ENCODE assay signal across 9 mouse cellular contexts in the genomic region with DNA sequence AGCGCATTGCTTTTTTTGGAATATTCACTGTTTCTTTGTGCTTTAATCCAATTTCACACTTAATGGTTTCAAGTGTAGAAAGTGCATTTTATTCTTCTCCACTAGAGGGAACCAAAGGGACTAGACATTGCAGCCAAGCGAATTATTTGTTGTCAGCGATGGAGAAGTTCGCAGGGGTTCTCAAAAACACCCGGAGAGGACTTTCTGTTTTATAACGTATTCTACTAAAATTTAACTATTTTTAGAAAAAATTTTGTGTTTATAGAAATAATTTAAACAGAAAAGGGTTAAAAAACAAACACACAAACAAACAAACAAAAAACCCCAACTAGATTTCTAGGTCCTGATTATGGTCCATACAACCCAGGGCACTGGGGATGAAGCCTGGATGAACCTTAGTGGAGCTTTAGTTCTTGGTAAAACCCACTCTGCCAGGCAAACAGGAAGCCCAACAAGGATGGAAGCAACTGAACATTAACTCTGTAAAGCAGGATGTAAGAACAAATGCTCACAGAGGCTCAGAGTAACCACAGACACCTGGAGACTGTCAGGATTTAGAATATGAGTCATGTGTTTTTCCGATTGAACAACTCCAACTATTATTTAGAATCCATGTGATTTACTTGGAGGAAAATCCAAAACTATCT.
DNase-seq lines count a peak whose midpoint lies in the region; ATAC-seq and TF ChIP-seq lines count a peak whose summit lies in the region.
"Had no signal": no experiment of that assay in that cellular context is flagged by ENCODE, and none has a peak within 500 bp of the region (broad histone marks: within the 10 kb centered on the region; RNA-seq: fewer than 3 reads in every experiment).

No protein-coding gene starts in this region.

- H3K9me3 ChIP-seq in liver, embryonic 14.5 days (ENCODE audit: control insufficient read depth, low read length) = no peaks in the 10 kb centered on the region
- H3K9me3 ChIP-seq in forebrain, embryonic 14.5 days (replicated peaks; ENCODE audit: control insufficient read depth, low read length) = no peaks in the 10 kb centered on the region
- H3K9me3 ChIP-seq: hindbrain, embryonic 15.5 days had no signal

- peaks cover 4% of the 10 kb centered on the region; the same call in 1 of the 2 replicates for H3K4me1 ChIP-seq in cerebellum, adult 2 months (ENCODE audit: control insufficient read depth, insufficient read depth, low read length)
- H3K4me1 ChIP-seq in liver, embryonic 14.5 days (replicated peaks; ENCODE audit: control insufficient read depth in 2 of 2, insufficient read depth in 2 of 2, low read length in 1 of 2) = no peaks in the 10 kb centered on the region
- no peaks in the 10 kb centered on the region; the same call in 1 of the 2 replicates for H3K4me1 ChIP-seq in forebrain, embryonic 14.5 days (ENCODE audit: control insufficient read depth, insufficient read depth, low read length)
- H3K4me1 ChIP-seq: hindbrain, embryonic 15.5 days had no signal

- TF ChIP-seq CTCF in cerebellum, adult 2 months (IDR thresholded peaks at IDR 0.05; ENCODE audit: borderline replicate concordance, insufficient read depth, low read depth, low read length) = peak; percentile 21; the same call in 1 of the 2 replicates
- peak; percentile 55; the same call in 1 of the 2 replicates for TF ChIP-seq CTCF in liver, embryonic 14.5 days (IDR thresholded peaks at IDR 0.05; ENCODE audit: low read depth)

- H3K9ac ChIP-seq in liver, embryonic 14.5 days (replicated peaks) = no peak overlapping the region
- H3K9ac ChIP-seq in forebrain, embryonic 14.5 days (ENCODE audit: low read length) = no peak overlapping the region
- H3K9ac ChIP-seq: hindbrain, embryonic 15.5 days had no signal

- peak overlapping the region; percentile 52 for H3K4me3 ChIP-seq in cerebellum, adult 2 months (replicated peaks; ENCODE audit: insufficient read depth, low read depth, low read length)
- no peak overlapping the region for H3K4me3 ChIP-seq in liver, embryonic 14.5 days (ENCODE audit: insufficient read depth in 1 of 2, low read depth in 2 of 2, low read length in 2 of 2)
- H3K4me3 ChIP-seq in forebrain, embryonic 14.5 days (ENCODE audit: low read depth, low read length) = no peak overlapping the region
- H3K4me3 ChIP-seq: hindbrain, embryonic 15.5 days had no signal

- no peak overlapping the region for H3K27ac ChIP-seq in cerebellum, adult 2 months (ENCODE audit: insufficient read depth, low read length)
- H3K27ac ChIP-seq in liver, embryonic 14.5 days = no peak overlapping the region
- no peak overlapping the region for H3K27ac ChIP-seq in forebrain, embryonic 14.5 days (ENCODE audit: low read depth, low read length)
- H3K27ac ChIP-seq: hindbrain, embryonic 15.5 days had no signal

- no peak for TF ChIP-seq EP300 in liver, embryonic 14.5 days (IDR thresholded peaks at IDR 0.05; ENCODE audit: low read depth)

- no peaks in the 10 kb centered on the region for H3K36me3 ChIP-seq in liver, embryonic 14.5 days (replicated peaks; ENCODE audit: control insufficient read depth, insufficient read depth, low read depth)
- H3K36me3 ChIP-seq in forebrain, embryonic 14.5 days (ENCODE audit: control insufficient read depth, insufficient read depth, low read length) = no peaks in the 10 kb centered on the region
- H3K36me3 ChIP-seq: hindbrain, embryonic 15.5 days had no signal

- peak in 1 of 2 experiments; percentile 50 for DNase-seq in cerebellum, adult 2 months
- DNase-seq in cerebellum, postnatal 25 days = no peak
- peak; percentile 3 to 5 (median 3) for DNase-seq in liver, embryonic 14.5 days (ENCODE audit: low read depth in 3 of 3, low spot score in 3 of 3)
- no peak for DNase-seq in liver
- DNase-seq in forebrain, embryonic 14.5 days (ENCODE audit: low spot score) = peak; percentile 86
- peak; percentile 75 for DNase-seq in retina, postnatal 1 day
- no peak for DNase-seq in adrenal gland, postnatal 25 days
- DNase-seq in kidney, postnatal 25 days = no peak

- WGBS in cerebellum, adult 2 months = 12% methylated on average over 7 of the region's 7 CpGs
- 19% methylated on average over 7 of the region's 7 CpGs for WGBS in liver, embryonic 14.5 days (ENCODE audit: insufficient replicate concordance)
- 26% methylated on average over 7 of the region's 7 CpGs for WGBS in forebrain, embryonic 14.5 days

- no peak overlapping the region for H3K4me2 ChIP-seq in liver, embryonic 14.5 days (ENCODE audit: low read depth)
- H3K4me2 ChIP-seq in forebrain, embryonic 14.5 days (ENCODE audit: low read length) = no peak overlapping the region
- H3K4me2 ChIP-seq: hindbrain, embryonic 15.5 days had no signal

- TF ChIP-seq POLR2A in cerebellum, adult 2 months (IDR thresholded peaks at IDR 0.05; ENCODE audit: borderline replicate concordance, insufficient read depth, low read length) = no peak

- H3K27me3 ChIP-seq in cerebellum, adult 2 months (ENCODE audit: control insufficient read depth, insufficient read depth, low read length) = no peaks in the 10 kb centered on the region
- no peaks in the 10 kb centered on the region for H3K27me3 ChIP-seq in liver, embryonic 14.5 days (ENCODE audit: control insufficient read depth, insufficient read depth, low read length)
- H3K27me3 ChIP-seq in forebrain, embryonic 14.5 days (replicated peaks; ENCODE audit: control insufficient read depth, insufficient read depth, low read length) = no peaks in the 10 kb centered on the region
- H3K27me3 ChIP-seq: hindbrain, embryonic 15.5 days had no signal

- no peak for ATAC-seq in liver, embryonic 14.5 days (ENCODE audit: insufficient read depth)
- peak; percentile 63; the same call in 1 of the 2 replicates for ATAC-seq in forebrain, embryonic 14.5 days

Comparison
In these comparisons a context has a peak if more than half of its experiments do, and no peak if none do; other contexts are left out.
1. DNase-seq: peak in liver, embryonic 14.5 days (3 of 3), forebrain, embryonic 14.5 days (single experiment) and retina, postnatal 1 day (single experiment); none in cerebellum, postnatal 25 days (0 of 2), liver (single experiment), adrenal gland, postnatal 25 days (single experiment) and kidney, postnatal 25 days (0 of 2).